Mouse (Mus musculus) heart, postnatal 25 days (tissue): ENCODE results near the gene Vmn1r3. TPM values are rescaled to one million over a fixed set of nuclear protein-coding genes. Genes with fewer than 3 reads are reported as not detected.
"Not testable (repeated sequence)": the region's sequence is repeated elsewhere in the genome, so short reads cannot be mapped to it uniquely, and the experiment has no call there.

Experiments
- DNase-seq: peaks from one replicate; pipeline ENCODE4 v3.0.0; 2022; ENCODE audit warnings: low spot score
- intact Hi-C: fragments of 180-260 bp; cut with DNase I; formaldehyde crosslinking; loops from one replicate; pipeline ENCODE4 v1.15.1; 2025
- total RNA-seq, 2 experiments: library from RNA; stranded (reverse); gene quantifications; 2 replicates each; pipeline ENCODE4 v1.2.3; 2021

The Vmn1r3 gene
- total RNA-seq, result not detected

DNA sequence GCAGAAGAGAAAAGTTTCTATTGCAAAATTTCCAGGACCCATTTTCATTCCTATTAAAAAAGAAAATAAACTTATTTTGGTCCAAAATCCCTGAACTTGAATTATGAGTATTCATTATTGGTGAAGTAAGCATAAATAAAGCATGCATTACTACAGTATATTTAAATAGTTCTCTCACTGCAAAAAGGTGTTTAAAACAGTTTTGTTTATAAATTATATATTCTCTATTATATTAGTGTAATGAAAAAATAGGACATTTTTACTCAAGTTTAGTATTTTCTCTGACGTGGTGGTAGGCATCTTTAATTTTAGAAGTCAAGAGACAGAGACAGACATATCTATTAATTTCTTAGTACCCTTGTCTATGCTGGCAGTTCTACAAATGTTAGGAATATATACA lies at the start of gene Vmn1r3:
Gene Vmn1r3 (minus strand): TSS at position 101 of the 400 bp plus-strand sequence.
- DNase-seq, intact Hi-C loops: not testable (repeated sequence)

GRCm38 (mm10) chr4:3232053-3232452 lies 46.9 kb upstream of the Vmn1r3 start:
- DNase-seq, result peak; percentile 71
- intact Hi-C loops, result no loop called here

GRCm38 (mm10) chr4:3230908-3231684 lies 45.9 kb upstream of the Vmn1r3 start:
- intact Hi-C loops, result no loop called here
- peak; percentile 51 for DNase-seq

GRCm38 (mm10) chr4:3229532-3229931 lies 44.4 kb upstream of the Vmn1r3 start:
- no peak for DNase-seq
- intact Hi-C loops, result no loop called here

DNA sequence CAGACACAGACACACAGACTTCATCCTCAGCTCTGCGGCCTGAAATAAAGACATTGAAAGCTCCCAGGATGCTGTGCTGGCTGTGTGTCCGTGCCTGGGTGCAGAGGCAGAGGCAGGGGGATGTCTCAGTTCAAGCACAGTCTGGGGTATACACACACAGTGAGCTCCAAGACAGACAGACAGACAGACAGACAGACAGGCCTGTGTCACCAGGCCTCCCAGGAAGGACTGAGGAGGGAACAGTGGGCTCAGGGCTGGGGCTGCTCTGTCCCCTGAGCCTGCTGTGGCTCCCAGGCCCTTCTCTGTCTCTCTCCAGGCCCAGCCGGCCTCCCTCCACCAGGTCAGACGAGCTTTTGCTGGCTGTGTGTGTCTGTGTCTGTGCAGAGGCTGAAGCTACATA lies 43.3 kb upstream of the Vmn1r3 start:
- intact Hi-C loops, result no loop called here
- no peak for DNase-seq

DNA sequence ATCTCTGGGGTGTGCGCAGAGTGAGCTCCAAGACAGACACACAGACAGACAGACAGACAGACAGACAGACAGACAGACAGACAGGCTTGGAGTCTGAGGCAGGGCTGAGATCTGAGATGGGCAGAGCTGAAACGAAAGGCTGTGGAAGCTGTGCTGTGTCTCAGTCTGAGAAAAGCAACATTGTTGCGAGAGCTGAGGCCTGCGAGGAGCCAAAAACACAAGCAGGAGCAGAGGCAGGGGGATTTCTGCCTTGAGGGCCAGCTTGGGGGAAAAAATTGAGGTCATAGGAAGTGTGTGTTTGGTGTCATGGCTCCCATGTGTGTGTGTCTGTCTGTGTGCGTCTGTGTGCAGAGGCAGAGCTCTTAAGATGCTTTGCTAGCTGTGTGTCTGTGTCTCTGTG lies 42.6 kb upstream of the Vmn1r3 start:
- DNase-seq, result no peak
- intact Hi-C loops, result no loop called here

DNA sequence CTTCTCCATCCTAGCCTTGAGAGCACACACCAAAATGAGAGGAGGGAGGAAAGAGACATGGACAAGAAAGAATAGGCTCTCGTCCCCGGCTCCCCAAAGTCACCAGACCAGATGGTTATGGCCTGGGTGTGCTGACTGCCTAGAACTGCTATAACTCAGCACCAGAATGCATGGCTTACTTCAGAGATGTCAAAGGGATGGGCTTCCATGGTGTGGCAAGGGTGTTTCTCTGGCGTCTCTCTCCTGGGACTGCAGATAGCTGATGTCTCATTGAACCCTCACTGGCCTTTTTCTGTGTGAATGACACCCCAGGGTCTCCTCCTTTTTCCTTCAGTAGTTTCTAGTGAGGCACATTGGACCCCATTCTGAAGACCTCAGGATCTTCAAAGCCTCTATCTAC lies 41.3 kb upstream of the Vmn1r3 start:
- intact Hi-C loops, result no loop called here
- no peak for DNase-seq

GRCm38 (mm10) chr4:3225416-3225815 lies 40.3 kb upstream of the Vmn1r3 start:
- not testable (repeated sequence) for DNase-seq

GRCm38 (mm10) chr4:3224848-3225247 lies 39.7 kb upstream of the Vmn1r3 start:
- intact Hi-C loops, DNase-seq: not testable (repeated sequence)

More at GRCm38 (mm10) chr4:3225416-3225815, 40.3 kb upstream of the Vmn1r3 start:
- intact Hi-C loops, result not testable (repeated sequence)

DNA sequence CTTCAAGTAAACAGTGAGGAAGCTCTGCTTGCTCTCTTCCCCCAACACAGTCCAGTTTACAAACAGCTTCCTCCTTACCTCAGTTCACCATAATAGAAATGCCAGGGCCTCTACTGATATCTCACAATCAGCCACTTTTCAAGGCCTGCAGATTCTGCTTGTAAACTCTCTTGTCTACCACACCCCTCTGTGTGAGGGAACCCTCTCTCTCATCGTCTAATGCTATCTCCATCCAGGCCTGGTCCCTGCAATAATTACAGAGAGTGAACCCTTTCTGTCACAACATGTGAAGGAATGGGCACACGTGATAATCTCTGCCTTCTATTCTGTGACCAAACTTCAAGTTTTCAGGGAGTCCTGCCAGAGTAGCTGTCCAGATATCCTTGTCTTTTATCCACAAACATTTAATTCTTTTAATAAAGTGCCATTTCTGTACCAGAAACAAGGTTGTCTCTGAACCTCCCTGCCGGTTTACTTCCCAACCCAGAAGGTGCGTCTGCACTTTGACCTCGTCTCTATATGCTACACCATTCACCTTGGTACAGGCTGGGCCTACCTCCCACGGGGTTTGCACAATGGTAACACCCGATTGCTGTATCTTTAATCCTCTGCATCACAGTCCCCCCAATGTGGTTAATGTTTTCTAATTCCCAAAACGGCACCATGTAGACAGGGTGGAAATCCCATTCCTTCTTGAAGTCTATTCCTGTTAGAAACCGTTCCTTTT lies 38.5 kb upstream of the Vmn1r3 start:
- intact Hi-C loops, DNase-seq: not testable (repeated sequence)

- intact Hi-C loops, DNase-seq: not testable (repeated sequence)
Observed at GRCm38 (mm10) chr4:3216382-3216781, 31.2 kb upstream of the Vmn1r3 start.

- DNase-seq, intact Hi-C loops: not testable (repeated sequence)
Observed at GRCm38 (mm10) chr4:3213349-3213748, 28.2 kb upstream of the Vmn1r3 start.

- intact Hi-C loops, result not testable (repeated sequence)
Observed at GRCm38 (mm10) chr4:3209643-3210217, 24.6 kb upstream of the Vmn1r3 start.

DNA sequence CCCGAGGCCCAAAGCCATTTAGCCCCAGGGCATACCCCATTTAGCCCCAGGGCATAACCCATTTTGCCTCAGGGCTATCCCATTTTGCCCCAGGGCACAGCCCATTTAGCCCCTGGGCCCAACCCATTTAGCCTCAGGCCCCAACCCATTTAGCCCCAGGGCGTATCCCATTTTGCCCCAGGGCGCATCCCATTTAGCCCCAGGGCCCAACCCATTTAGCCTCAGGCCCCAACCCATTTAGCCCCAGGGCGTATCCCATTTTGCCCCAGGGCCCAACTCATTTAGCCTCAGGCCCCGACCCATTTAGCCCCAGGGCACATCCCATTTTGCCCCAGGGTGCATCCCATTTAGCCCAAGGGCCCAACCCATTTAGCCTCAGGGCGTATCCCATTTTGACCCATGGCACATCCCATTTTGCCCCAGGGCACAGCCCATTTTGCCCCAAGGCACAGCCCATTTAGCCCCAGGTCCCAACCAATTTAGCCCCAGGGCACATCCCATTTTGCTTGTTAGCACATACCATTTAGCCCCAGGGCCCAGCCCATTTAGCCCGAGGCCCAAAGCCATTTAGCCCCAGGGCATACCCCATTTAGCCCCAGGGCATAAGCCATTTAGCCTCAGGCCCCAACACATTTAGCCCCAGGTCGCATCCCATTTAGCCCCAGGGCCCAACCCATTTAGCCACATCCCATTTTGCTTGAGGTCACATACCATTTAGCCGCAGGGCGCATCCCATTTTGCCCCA lies 8.2 kb downstream of the Vmn1r3 start:
- DNase-seq, intact Hi-C loops: not testable (repeated sequence)

More at GRCm38 (mm10) chr4:3209643-3210217, 24.6 kb upstream of the Vmn1r3 start:
- DNase-seq, result not testable (repeated sequence)

DNA sequence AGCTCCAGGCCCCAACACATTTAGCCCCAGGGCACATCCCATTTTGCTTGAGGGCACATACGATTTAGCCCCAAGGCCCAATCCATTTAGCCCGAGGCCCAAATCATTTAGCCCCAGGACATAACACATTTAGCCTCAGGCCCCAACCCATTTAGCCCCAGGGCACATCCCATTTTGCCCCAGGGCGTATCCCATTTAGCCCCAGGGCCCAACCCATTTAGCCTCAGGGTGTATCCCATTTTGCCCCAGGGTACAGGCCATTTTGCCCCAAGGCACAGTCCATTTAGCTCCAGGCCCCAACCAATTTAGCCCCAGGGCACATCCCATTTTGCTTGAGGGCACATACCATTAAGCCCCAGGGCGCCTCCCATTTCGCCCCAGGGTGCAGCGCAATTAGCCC lies 9.0 kb downstream of the Vmn1r3 start:
- intact Hi-C loops, result not testable (repeated sequence)

GRCm38 (mm10) chr4:3175756-3176155 lies 9.4 kb downstream of the Vmn1r3 start:
- intact Hi-C loops, result not testable (repeated sequence)

More for the DNA sequence above, 9.0 kb downstream of the Vmn1r3 start:
- not testable (repeated sequence) for DNase-seq

DNA sequence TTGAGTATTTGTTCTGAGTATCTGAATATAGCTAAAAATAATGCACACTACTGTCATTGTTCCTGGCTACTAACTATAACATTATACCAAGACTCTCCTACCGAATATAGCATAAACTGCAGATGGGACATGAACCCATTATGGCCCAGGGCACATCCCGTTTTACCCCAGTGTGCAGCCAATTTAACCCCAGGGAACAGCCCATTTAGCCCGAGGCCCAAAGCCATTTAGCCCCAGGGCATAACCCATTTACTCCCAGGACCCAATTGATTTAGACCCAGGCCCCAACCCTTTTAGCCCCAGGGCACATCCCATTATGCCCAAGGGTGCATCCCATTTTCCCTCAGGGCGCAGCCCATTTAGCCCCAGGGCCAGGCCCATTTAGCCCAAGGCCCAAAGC lies 10.6 kb downstream of the Vmn1r3 start:
- intact Hi-C loops, result not testable (repeated sequence)

More at GRCm38 (mm10) chr4:3175756-3176155, 9.4 kb downstream of the Vmn1r3 start:
- DNase-seq, result not testable (repeated sequence)

GRCm38 (mm10) chr4:3167020-3167419 lies 18.1 kb downstream of the Vmn1r3 start, which contains the start of gene Vmn1r2:
Gene Vmn1r2, plus strand, starts transcription at chr4:3167320.
- intact Hi-C loops, DNase-seq: not testable (repeated sequence)

More for the DNA sequence above, 10.6 kb downstream of the Vmn1r3 start:
- DNase-seq, result not testable (repeated sequence)

DNA sequence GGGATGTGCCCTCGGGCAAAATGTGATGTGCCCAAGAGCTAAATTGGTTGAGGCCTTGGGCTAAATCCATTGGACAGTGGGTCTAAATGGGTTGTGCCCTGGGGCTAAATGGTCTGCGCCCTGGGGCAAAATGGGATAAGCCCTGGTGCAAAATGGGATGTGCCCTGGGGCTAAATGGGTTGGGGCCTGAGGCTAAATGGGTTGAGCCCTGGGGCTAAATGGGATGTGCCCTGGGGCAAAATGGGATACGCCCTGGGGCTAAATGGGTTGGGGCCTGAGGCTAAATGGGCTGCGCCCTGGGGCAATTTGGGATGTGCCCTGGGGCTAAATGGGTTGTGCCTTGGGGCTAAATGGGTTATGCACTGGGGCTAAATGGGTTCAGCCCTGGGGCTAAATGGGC lies 20.1 kb downstream of the Vmn1r3 start:
- no peak for DNase-seq
- intact Hi-C loops, result no loop called here

- DNase-seq, intact Hi-C loops: not testable (repeated sequence)
Observed at GRCm38 (mm10) chr4:3164429-3164828, 20.7 kb downstream of the Vmn1r3 start.
